Mouse (Mus musculus) E14TG2a.4 (cell line): ENCODE results near the gene Opa3.
A peak's percentile ranks its signal among the peaks of the same experiment; 100 is the strongest.

Experiments
- CTCF ChIP-seq: conservative IDR thresholded peaks from 2 replicates; pipeline ENCODE4 v1.5.1; 2014; ENCODE audit warnings: low read length
- NANOG ChIP-seq: IDR thresholded peaks from 2 replicates; pipeline ENCODE4 v1.6.1; 2014; ENCODE audit warnings: borderline replicate concordance, low read length, mixed read lengths
- POU5F1 ChIP-seq: IDR thresholded peaks from 2 replicates; pipeline ENCODE4 v1.6.1; 2014; ENCODE audit warnings: low read length, borderline replicate concordance

DNA sequence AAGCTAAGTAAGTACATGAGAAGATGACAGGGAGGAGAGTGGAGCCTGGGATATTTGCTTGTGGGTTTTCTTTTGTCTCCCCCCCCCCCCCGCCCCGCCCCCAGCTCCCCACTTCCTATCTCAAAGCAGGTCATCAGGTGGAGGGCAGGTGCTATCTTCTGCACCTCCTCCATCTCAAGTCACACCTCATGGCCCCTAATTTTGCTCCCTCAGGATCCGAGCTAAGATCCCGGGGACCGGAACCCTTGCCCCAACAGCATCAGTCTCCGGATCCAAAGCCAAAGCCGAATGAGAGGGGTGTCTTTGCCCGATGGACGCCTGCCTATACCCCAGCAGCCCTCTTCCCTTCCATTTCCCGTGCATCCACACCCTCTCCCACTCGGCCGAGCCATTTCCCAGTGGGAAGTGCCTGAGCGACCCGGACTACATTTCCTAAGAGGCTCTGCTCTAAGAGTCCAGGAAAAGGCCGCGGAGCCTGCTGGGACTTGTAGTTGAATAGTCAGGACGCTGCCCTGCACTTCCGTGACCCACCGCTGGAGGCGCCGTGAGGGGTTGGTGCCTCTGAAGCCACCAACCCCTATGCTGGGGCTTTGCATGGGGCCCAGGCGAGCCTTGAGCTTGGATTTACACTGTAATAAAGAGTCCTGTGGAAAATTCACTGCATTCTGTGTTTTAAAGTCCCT is 67.5 kb downstream of the Opa3 start:
- peak; percentile 94 for TF ChIP-seq CTCF
- TF ChIP-seq POU5F1, result no peak
- TF ChIP-seq NANOG, result no peak
